Mouse (Mus musculus): ENCODE measurements around the gene Neurod4. TPM values are rescaled to one million over a fixed set of nuclear protein-coding genes. Genes with fewer than 3 reads are reported as not detected.
"Not testable (repeated sequence)": the region's sequence is repeated elsewhere in the genome, so short reads cannot be mapped to it uniquely, and the experiment has no call there.

The Neurod4 gene
- total RNA-seq (2021) = not detected

DNA sequence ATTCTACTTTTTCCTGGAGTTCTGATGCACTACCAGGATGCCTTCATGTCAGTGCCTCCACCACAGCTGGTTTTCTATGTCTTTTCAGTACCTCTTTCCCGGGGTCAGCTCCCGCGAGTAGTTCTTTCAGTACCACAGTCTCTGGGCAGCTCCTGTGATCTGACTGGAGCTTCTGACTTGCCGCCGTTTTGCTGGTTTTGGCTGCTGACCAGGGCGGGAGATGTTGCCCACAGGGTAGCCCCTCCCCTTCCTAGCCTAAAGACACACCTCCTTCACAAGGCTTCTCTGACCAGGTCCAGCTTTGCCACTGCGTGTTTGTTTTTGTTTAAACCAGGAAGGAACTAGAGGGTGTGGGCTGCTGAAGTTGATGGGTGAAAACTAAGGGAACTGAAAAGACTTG lies at the start of gene Neurod4:
Gene Neurod4 (minus strand): TSS at position 175 of the 400 bp plus-strand sequence.
- DNase-seq (ENCODE audit: low spot score) = no peak
- intact Hi-C loops (cut with DNase I) = no loop called here

- intact Hi-C loops (cut with DNase I) = no loop called here
- no peak for DNase-seq (ENCODE audit: low spot score)
Measured at GRCm38 (mm10) chr10:130324243-130324642, 44.2 kb upstream of the Neurod4 start.

DNA sequence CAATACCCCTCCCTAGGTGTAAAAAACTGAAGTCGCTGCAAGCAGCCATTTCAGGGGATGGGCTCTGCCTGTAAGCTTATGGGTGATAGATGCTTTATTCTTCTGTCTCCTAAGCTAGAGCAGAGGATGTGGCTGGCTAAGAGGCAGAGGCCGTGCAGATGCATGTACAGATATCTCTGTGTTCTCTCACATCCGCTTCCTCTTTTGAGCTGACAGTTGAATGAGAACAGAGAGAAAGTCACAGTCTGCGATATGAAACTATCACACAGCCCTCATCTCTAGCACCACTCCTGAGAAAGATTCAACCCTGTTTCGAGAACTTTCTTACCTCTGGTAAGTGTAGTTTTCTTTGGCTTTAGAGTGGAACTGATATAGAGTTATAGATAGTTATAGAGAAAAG lies 42.6 kb upstream of the Neurod4 start, which contains the start of gene Tespa1:
Gene Tespa1 (plus strand): TSS at position 234 of the 400 bp plus-strand sequence.
- DNase-seq (ENCODE audit: low spot score) = no peak
- intact Hi-C loops (cut with DNase I) = no loop called here

DNA sequence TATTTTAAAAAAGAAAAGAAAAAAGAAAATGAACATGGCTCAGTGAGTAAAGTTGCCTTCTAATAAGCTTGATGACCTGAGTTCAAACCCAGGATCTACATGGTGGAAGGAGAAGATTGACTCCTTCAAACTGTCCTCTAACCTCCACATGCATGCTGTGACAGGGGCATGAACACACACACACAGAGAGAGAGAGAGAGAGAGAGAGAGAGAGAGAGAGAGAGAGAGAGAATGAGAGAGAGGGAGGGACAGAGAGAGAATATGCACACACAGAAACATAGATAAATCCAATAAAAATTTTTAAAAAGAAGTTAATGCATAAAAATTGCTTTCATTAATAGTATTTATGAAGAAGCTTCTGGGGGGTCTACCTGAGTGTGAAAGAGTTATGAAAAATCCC lies 42.0 kb upstream of the Neurod4 start:
- intact Hi-C loops (cut with DNase I) = no loop called here
- no peak for DNase-seq (ENCODE audit: low spot score)

DNA sequence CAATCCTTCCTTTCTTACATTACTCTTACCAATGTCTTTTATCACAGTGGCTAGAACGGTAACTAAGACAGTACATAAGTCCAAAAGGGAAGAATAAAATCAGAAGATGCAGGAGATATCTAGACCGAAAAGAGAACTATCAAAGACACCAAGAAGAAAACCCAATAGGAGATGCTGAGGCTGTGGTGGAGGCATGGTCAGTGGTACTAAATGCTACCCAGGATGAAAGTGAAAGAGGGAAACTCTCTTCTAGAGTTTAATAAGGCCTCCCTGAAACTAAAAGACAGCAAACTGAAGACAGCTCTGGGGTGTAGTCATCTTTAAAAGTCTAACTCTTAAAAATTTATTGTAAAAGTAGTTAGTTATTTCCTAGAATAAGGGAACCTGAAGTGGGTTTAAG lies 40.7 kb upstream of the Neurod4 start:
- intact Hi-C loops (cut with DNase I) = no loop called here

GRCm38 (mm10) chr10:130318720-130319119 lies 38.7 kb upstream of the Neurod4 start:
- no peak for DNase-seq (ENCODE audit: low spot score)
- intact Hi-C loops (cut with DNase I) = no loop called here

More for the DNA sequence above, 40.7 kb upstream of the Neurod4 start:
- DNase-seq (ENCODE audit: low spot score) = no peak

DNA sequence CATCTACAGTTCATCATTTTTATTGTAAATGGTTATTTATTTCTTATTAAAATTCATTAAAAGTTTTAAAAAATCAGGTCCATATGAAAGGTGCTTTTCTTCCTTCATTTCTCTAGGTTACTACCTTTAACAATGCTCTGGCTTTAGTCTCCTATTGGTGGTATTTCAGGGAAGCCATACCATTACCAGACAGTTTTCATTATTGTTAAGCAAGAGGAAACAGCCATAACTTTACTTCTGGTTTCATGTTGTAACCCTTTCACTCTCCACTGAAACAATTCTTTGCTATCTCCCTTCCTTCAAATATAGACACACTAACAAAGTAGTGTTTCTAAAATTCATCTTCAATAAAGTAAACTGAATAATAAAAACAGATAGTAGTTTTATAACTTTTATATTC lies 35.8 kb upstream of the Neurod4 start:
- intact Hi-C loops (cut with DNase I) = no loop called here

DNA sequence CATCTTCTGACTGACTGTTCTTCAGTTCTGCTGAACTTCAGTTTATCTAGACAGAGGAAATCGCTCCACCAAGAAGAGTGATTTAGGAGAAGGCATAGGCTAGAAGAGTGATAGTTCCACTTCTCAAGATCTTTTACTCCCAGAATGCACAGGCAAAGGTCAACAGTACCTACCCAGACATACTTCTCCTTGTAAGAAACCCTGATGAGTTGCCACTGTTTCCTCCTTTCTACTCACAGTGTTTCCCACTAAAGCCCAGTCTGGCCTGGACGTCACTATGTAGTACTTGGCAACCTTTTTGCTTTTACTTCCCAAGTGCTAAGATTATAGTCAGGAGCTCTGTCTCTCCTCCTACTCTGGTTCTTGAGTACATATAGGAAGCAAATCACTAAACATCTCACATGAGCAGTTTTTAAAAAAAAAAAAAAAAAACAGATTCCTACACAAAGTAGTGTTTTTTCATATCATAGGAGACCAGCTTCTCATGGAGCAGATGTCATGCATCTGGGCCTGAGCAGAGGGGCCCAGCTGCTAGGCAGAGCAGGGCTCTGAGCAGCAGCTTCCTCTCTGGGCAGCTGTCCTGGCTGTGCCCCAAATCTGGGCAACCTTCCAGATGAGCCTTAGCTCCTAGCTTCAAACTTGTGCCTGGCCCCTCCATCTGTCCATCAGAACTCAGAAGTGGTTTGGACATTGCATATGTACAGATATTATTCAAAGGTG lies 34.2 kb upstream of the Neurod4 start:
- intact Hi-C loops (cut with DNase I) = no loop called here

More for the DNA sequence above, 35.8 kb upstream of the Neurod4 start:
- DNase-seq (ENCODE audit: low spot score) = no peak

GRCm38 (mm10) chr10:130313531-130313930 lies 33.5 kb upstream of the Neurod4 start:
- intact Hi-C loops (cut with DNase I) = no loop called here
- no peak for DNase-seq (ENCODE audit: low spot score)

More for the DNA sequence above, 34.2 kb upstream of the Neurod4 start:
- DNase-seq (ENCODE audit: low spot score) = no peak

DNA sequence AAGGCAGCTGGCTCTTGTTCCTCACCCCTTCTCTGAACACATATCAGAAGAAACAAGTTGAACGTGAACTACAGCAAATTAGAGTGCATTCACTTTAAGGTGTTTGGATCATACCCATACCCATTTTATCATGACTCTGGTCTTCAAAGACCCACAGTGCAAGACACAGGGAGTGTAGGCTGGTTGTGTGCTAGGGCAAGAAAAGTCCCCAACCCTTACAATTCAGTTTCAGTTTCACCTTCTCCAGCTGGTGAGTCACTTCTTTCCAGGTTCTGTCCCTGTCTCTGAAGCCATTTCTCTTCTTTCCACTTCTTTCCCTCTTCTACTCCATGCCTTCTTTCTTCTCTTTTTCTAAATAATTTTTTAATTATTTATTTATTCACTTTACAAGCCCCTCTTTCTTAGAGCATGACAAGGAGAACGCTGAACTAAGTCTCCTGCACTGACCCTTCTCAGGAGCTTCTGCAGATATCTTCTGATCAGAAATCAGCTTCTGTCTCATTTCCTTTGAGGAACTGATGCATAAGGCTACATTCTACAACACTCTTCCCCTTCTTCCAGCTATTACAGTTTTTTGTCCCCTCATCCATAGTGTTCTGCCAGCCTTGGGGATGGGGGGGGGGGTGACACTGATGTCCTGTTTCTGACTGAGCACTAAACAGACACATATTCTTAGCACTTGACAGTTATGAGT lies 31.6 kb upstream of the Neurod4 start:
- intact Hi-C loops (cut with DNase I) = no loop called here
- no peak for DNase-seq (ENCODE audit: low spot score)

- intact Hi-C loops (cut with DNase I) = not testable (repeated sequence)
Measured at GRCm38 (mm10) chr10:130304138-130304537, 24.1 kb upstream of the Neurod4 start.

GRCm38 (mm10) chr10:130298748-130299147 lies 18.7 kb upstream of the Neurod4 start:
- DNase-seq (ENCODE audit: low spot score); intact Hi-C loops (cut with DNase I): not testable (repeated sequence)

More at GRCm38 (mm10) chr10:130304138-130304537, 24.1 kb upstream of the Neurod4 start:
- not testable (repeated sequence) for DNase-seq (ENCODE audit: low spot score)

DNA sequence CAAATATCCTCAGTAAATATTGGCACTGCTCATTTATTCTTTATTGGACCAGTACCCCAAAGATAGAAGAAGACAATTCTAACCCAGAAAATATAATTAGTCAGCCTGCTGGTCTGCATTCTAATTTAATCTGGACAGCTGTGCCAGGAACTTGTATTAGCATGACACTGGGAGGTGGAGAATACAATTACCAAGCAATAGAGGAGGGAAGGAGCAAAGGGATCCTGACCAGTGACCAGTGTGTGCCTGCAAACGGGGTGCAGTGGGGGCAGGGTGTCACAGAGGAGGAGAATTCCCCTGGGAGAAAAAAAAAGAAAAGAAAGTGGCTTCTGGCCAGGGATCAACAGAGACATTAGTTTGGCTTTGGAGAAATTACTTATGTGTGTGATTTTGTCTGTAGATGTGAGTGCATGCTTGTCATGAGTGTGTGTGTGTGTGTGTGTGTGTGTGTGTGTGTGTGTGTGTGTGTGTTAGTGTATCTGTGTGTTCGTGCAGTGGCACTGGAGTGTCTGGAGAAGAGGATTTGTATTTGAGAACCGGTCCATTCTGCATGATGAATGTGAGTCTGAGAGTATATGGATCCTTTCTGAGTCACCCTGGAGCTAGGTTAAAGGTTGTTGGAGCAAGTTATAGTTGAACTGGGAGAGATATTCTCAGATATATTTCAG lies 13.8 kb upstream of the Neurod4 start:
- intact Hi-C loops (cut with DNase I) = no loop called here
- no peak for DNase-seq (ENCODE audit: low spot score)

DNA sequence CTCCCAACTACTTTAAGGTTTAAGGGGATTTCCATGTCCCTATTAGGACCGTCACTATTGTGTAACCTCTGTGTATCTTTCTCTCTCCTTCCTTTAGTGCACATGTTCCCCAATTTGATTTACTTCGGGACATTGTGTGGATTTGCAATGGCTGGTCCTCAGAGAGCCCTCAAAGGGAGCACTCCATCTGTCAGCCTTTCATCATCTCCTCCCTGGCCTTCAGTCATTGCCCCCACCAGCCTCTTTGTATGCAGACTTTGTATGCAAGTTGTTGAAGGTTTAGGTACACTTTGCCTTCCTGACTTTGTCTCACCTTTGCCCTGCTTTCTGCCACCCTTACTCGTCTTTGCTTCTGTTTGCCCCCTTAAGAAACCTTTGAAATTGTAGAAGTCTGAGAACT lies 8.0 kb upstream of the Neurod4 start:
- intact Hi-C loops (cut with DNase I) = no loop called here
- no peak for DNase-seq (ENCODE audit: low spot score)

DNA sequence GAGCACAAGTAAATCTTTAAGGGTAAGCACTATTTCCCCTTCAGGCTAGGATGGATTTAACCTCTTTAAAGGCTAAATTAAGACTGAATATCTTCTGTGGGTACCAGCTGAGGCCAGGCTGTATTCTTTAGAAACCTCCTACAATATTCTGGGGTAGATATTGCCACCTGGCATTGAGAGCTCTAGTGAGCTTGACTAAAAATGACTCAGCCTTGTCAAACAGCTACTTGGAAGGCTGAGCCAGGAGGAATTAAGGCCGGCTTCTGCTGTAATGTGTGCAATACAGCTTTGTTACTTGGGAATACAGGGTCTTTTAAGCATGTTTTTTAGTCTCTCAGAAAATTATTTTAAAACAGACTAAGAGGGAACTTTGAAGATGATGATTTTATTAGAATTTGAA lies 7.2 kb upstream of the Neurod4 start:
- DNase-seq (ENCODE audit: low spot score) = no peak
- intact Hi-C loops (cut with DNase I) = no loop called here

DNA sequence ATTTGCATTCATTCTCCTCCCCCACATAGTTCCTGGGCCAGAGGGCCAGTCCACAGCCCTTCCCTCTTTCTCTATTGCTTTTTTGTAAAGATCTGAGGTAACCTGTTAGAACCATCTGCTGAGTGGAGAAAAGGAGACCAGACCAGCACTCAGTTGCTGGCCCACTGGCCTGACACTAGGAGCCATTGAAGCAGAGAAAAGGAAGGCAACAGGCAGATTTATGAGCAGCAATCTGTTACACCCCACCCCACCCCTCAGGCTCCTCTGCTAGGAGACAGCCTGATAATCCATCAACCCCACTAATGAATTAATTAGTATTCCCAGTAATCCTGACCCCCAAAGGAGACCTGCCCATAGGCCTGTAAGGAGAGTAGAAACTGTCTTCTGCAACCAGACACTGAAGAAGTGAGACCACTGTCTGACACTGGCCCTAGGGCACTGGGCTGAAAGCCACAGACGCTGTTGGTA lies 2.0 kb upstream of the Neurod4 start:
- intact Hi-C loops (cut with DNase I) = no loop called here
- DNase-seq (ENCODE audit: low spot score) = no peak

DNA sequence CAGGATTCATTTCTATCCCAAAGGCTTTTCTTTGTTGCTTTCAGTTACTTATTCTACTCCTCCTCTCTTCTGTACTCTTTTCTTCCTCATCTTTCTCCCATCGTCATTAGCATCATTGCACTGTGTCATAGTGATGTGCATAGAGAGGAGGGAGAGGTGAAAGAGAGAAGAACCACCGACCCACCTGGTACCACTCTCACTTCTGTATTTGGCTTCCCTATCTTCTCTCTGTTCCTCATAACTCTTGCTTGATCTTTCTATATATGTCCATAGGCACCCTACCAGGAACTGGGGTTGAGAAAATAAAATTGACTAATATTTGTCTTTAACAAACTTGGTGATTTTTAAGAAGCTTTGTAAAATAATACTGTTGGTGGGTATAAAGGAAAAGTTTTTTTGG lies 3.5 kb downstream of the Neurod4 start:
- intact Hi-C loops (cut with DNase I) = no loop called here
- no peak for DNase-seq (ENCODE audit: low spot score)

DNA sequence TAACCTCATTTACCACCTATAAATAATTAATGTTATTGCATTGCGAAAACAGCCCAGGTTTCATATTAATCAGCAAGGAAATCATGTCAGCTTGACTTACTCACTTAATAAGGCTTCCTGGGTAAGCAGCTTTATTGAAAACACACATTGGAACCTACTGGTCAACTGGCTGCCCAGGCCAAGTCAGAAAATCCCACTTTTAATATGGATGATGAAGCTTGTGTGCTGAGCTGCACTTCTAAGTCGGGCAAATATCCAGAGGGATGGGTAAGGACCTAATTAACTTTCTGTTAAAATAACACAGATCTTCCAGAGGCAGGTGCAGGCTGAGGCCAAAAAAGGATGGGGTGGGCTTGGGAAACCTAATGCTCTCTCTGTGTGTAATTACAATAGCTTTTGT lies 4.3 kb downstream of the Neurod4 start:
- intact Hi-C loops (cut with DNase I) = no loop called here
- DNase-seq (ENCODE audit: low spot score) = no peak

- intact Hi-C loops (cut with DNase I) = no loop called here
- DNase-seq (ENCODE audit: low spot score) = no peak
Measured at GRCm38 (mm10) chr10:130263203-130263602, 16.8 kb downstream of the Neurod4 start.

GRCm38 (mm10) chr10:130259483-130259882 lies 20.6 kb downstream of the Neurod4 start:
- DNase-seq (ENCODE audit: low spot score) = no peak
- intact Hi-C loops (cut with DNase I) = no loop called here

DNA sequence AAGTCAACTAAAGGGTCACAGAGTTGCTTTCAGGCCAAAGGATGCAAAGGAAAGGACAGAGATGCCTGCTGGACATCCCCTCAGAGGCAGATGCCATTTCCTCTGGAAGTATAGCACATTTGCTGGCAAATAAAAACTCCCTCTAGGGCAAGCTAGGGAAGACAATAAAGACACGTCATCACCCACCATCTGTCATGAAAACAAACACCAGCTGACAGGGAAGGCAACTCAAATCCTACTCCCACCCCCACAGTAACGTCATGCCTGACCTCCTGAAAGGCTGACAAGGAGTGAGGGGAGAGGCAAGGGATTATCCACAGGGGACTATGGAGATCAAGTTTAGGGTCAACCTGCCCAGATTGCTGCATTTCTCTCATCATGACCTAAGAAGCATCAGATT lies 35.8 kb downstream of the Neurod4 start:
- no peak for DNase-seq (ENCODE audit: low spot score)
- intact Hi-C loops (cut with DNase I) = no loop called here

Measured in heart, postnatal 25 days (tissue).